In the genomic region with DNA sequence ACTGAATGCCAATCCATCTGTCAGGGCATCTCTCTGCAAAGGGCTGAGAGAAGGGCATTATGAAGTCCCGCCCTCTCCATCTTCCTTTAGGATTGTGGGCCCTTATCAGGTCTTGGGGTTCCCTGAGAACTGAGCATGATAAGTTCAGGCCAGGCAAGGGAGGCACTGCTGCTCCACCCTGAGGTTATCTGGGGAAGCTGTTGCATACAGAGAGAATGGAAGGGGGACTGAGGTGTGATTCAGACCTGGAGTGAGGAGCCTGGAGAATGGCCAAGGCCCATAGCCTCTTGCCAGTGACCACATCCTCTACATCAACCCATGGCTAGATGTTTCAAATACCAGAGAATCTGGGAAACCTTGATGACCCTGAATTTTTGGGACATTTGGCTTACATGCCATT, we compare ENCODE assay signal across 14 mouse cellular contexts.
A peak's percentile ranks its signal among the peaks of the same experiment; 100 is the strongest.
DNase-seq lines count a peak whose midpoint lies in the region; ATAC-seq lines count a peak whose summit lies in the region.
"Had no signal": no experiment of that assay in that cellular context is flagged by ENCODE, and none has a peak within 500 bp of the region (broad histone marks: within the 10 kb centered on the region; RNA-seq: fewer than 3 reads in every experiment).

No protein-coding gene starts in this region.

- no peak for DNase-seq in heart, postnatal 14 days
- DNase-seq in 3134 (ENCODE audit: extremely low read depth, insufficient read length, low spot score) (peak; percentile 64), NIH3T3 (ENCODE audit: low read depth) (peak; percentile 67)
- peak; percentile 39 for DNase-seq in liver, embryonic 13.5 days
- no peak for DNase-seq in right cerebral cortex, postnatal 25 days
- DNase-seq in limb, embryonic 10.5 days (ENCODE audit: low spot score) = no peak
- DNase-seq: cerebellum, adult 18-20 months; gastrocnemius, postnatal 36 days; kidney, postnatal 36 days had no signal

- no peaks in the 10 kb centered on the region for H3K36me3 ChIP-seq in heart, embryonic 15.5 days
- H3K36me3 ChIP-seq in liver, embryonic 13.5 days = peaks cover 12% of the 10 kb centered on the region
- peaks cover 16% of the 10 kb centered on the region for H3K36me3 ChIP-seq in limb, embryonic 10.5 days
- H3K36me3 ChIP-seq in neural tube, embryonic 15.5 days = no peaks in the 10 kb centered on the region
- H3K36me3 ChIP-seq: midbrain, embryonic 15.5 days; neural tube, embryonic 13.5 days had no signal

- peaks cover 19% of the 10 kb centered on the region for H3K4me1 ChIP-seq in heart, embryonic 15.5 days (replicated peaks)
- H3K4me1 ChIP-seq in liver, embryonic 13.5 days (replicated peaks) = peaks cover 56% of the 10 kb centered on the region
- H3K4me1 ChIP-seq in limb, embryonic 10.5 days = peaks cover 27% of the 10 kb centered on the region
- H3K4me1 ChIP-seq in neural tube, embryonic 15.5 days = peaks cover 9% of the 10 kb centered on the region
- H3K4me1 ChIP-seq: midbrain, embryonic 15.5 days had no signal

- intact Hi-C loops in heart, postnatal 14 days (cut with DNase I) = loop anchor here (2.0 kb wide), 1 partner anchor 31 kb away; no protein-coding TSS in a partner anchor

- no peak overlapping the region for H3K4me2 ChIP-seq in heart, embryonic 15.5 days
- peak overlapping the region; percentile 34 for H3K4me2 ChIP-seq in liver, embryonic 13.5 days
- H3K4me2 ChIP-seq in neural tube, embryonic 15.5 days = no peak overlapping the region
- H3K4me2 ChIP-seq: midbrain, embryonic 15.5 days; neural tube, embryonic 13.5 days had no signal

- H3K4me3 ChIP-seq in heart, embryonic 15.5 days = no peak overlapping the region
- H3K4me3 ChIP-seq in liver, embryonic 13.5 days (replicated peaks) = no peak overlapping the region
- no peak overlapping the region for H3K4me3 ChIP-seq in limb, embryonic 10.5 days
- H3K4me3 ChIP-seq in neural tube, embryonic 15.5 days (replicated peaks) = no peak overlapping the region
- H3K4me3 ChIP-seq: midbrain, embryonic 15.5 days; neural tube, embryonic 13.5 days had no signal

- no peak overlapping the region for H3K9ac ChIP-seq in heart, embryonic 15.5 days
- 0 out of 2 replicates have a peak overlapping the region, but pooled peaks have one; percentile 10 for H3K9ac ChIP-seq in liver, embryonic 13.5 days
- no peak overlapping the region for H3K9ac ChIP-seq in neural tube, embryonic 15.5 days (replicated peaks)
- H3K9ac ChIP-seq: midbrain, embryonic 15.5 days; neural tube, embryonic 13.5 days had no signal

- no peaks in the 10 kb centered on the region for H3K9me3 ChIP-seq in heart, embryonic 15.5 days (replicated peaks)
- no peaks in the 10 kb centered on the region for H3K9me3 ChIP-seq in liver, embryonic 13.5 days (replicated peaks)
- H3K9me3 ChIP-seq in limb, embryonic 10.5 days (replicated peaks) = no peaks in the 10 kb centered on the region
- H3K9me3 ChIP-seq in neural tube, embryonic 15.5 days (replicated peaks) = no peaks in the 10 kb centered on the region
- H3K9me3 ChIP-seq: midbrain, embryonic 15.5 days; neural tube, embryonic 13.5 days had no signal

- WGBS in heart, embryonic 15.5 days = 84% methylated on average over 1 of the region's 1 CpGs
- 27% methylated on average over 1 of the region's 1 CpGs for WGBS in liver, embryonic 13.5 days (ENCODE audit: insufficient replicate concordance)
- WGBS in limb, embryonic 10.5 days = 89% methylated on average over 1 of the region's 1 CpGs
- WGBS in neural tube, embryonic 15.5 days = 97% methylated on average over 1 of the region's 1 CpGs

- 0 out of 2 replicates have a peak overlapping the region, but pooled peaks have one; percentile 9 for H3K27ac ChIP-seq in heart, embryonic 15.5 days
- 0 out of 2 replicates have a peak overlapping the region, but pooled peaks have one; percentile 47 for H3K27ac ChIP-seq in liver, embryonic 13.5 days
- H3K27ac ChIP-seq in limb, embryonic 10.5 days = no peak overlapping the region
- H3K27ac ChIP-seq in neural tube, embryonic 15.5 days (replicated peaks) = no peak overlapping the region
- H3K27ac ChIP-seq: midbrain, embryonic 15.5 days; neural tube, embryonic 13.5 days had no signal

- no peak for ATAC-seq in heart, embryonic 15.5 days (replicated peaks; ENCODE audit: insufficient number of reproducible peaks, insufficient read depth, low FRiP score, low read depth)
- ATAC-seq in liver, embryonic 13.5 days (ENCODE audit: low read depth) = peak; percentile 83
- ATAC-seq in neural tube, embryonic 15.5 days (ENCODE audit: low FRiP score) = no peak
- ATAC-seq: CD4-positive, CD25-positive, alpha-beta regulatory T cell, adult 4 months; midbrain, embryonic 15.5 days had no signal

- no peaks in the 10 kb centered on the region for H3K27me3 ChIP-seq in heart, embryonic 15.5 days
- no peaks in the 10 kb centered on the region for H3K27me3 ChIP-seq in liver, embryonic 13.5 days
- H3K27me3 ChIP-seq in limb, embryonic 10.5 days (ENCODE audit: low read depth, poor library complexity, severe bottlenecking) = no peaks in the 10 kb centered on the region
- no peaks in the 10 kb centered on the region for H3K27me3 ChIP-seq in neural tube, embryonic 15.5 days (replicated peaks)
- H3K27me3 ChIP-seq: midbrain, embryonic 15.5 days; neural tube, embryonic 13.5 days had no signal

Comparison
In these comparisons a context has a peak if more than half of its experiments do, and no peak if none do; other contexts are left out.
1. H3K27ac ChIP-seq: peak in heart, embryonic 15.5 days (single experiment) and liver, embryonic 13.5 days (single experiment); none in limb, embryonic 10.5 days (single experiment) and neural tube, embryonic 15.5 days (single experiment).
2. DNase-seq: peak in 3134 (single experiment), NIH3T3 (single experiment) and liver, embryonic 13.5 days (single experiment); none in heart, postnatal 14 days (0 of 2), right cerebral cortex, postnatal 25 days (single experiment) and limb, embryonic 10.5 days (single experiment).